Mouse (Mus musculus) mouse embryonic stem cell (cell line): Measurements from ENCODE around the gene Myo3b.

Source experiments
- in situ Hi-C, 2 experiments: fragments of 300-500 bp; cut with MboI; formaldehyde crosslinking; loops; 1 replicate in 1 of 2; 3 replicates in 1 of 2; pipeline ENCODE4 v1.14.3; 2019 to 2020; ENCODE audit warnings: low sequenced_read_pairs in 2 of 2, low pct_unique_long_range_greater_than_20kb in 1 of 2, mixed read lengths in 1 of 2; ENCODE audit not compliant: unreplicated experiment in 1 of 2

Myo3b gene

GRCm38 (mm10) chr2:70388645-70389044, 349.7 kb downstream of the Myo3b start:
- in situ Hi-C loops: no loop called here

DNA sequence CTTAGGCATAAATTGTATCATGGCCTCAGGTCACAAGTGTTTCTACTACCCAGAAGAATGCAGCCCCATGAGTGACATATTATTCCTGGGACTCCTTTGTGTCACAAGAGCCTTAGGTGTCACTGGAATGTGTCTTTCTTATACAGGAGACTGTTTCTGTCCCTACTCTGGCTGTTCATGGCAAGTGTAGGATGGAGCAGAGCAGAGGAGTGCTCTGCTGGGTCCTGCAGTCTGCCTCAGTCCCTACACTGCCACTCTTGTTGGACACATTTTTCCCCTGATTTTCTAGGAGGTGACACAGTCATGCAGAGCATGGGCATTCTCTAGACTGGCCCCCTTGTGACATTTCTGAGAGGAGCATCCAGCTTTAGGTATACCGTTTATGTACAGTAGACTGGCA, 350.2 kb downstream of the Myo3b start:
- in situ Hi-C loops: no loop called here

- in situ Hi-C loops: no loop called here
These were observed 358.9 kb downstream of the Myo3b start for GRCm38 (mm10) chr2:70397734-70398276.

DNA sequence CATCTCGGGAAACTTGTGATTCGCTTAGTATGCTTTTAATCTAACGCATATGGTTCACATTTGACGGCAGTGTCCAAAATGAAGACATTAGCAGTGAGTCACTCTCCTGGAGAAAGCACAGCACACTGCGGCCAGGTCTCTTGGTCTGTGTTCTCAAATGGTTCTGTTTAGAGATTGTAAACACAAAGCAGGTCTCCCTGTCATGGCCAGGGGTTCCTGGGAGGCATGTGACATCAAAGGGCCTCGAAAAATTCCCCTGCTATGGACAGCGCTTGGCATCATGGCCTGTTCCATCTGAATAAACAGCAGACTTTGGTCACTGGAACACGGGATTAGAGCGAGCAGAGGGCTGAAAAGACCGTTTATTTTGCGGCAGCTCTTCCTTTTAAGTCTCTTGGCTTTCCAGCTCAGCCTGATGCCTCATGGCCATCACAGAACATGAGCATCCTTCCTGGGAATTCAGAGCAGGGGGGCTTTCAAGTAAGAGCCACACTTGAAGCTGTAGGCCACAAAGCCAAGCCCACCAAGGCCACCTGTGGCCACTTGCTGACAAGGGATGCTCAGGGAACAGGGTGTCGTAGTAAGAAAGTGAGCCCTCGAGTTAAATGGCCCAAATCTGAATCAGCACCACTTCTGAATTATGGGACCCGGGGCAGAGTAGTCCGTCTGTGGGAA, 360.7 kb downstream of the Myo3b start:
- in situ Hi-C loops: no loop called here

DNA sequence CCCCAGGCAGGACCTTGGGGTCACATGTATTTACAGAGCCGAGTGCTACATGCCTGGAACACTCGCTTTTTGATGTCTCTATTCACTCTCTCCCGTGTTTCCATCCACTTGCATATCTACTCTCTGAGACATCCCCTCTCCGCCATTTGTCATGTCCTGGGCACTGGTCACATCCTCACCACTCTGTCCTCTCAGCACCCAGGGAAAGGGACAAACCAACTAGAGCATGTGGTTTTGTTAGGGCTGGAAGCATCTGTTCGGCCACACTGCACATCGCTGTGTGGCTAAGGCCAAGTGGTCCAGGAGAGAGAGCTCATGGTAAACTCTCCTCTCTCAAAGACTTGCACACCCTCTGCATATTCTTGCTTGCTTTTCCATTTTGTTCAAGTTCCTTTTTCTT, 361.4 kb downstream of the Myo3b start:
- in situ Hi-C loops: no loop called here

DNA sequence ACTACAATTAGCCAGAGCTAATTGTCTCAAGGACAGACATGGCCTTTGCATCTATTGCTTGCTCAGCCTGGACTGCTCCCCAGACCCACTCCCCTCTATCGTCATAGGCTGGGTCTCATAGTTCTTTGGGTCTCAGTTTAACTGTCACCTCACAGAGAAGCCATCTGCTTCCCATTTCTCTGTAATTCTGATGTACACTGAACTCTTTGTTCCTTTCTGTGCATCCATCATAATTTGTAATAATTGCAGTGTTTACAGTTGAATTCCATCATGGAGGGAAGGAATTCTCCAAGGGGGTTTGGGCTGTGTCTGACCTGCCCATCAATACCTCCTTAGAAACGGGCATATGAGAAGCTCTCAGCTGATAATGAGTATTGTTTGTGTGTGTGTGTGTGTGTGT, 365.4 kb downstream of the Myo3b start:
- in situ Hi-C loops: no loop called here

DNA sequence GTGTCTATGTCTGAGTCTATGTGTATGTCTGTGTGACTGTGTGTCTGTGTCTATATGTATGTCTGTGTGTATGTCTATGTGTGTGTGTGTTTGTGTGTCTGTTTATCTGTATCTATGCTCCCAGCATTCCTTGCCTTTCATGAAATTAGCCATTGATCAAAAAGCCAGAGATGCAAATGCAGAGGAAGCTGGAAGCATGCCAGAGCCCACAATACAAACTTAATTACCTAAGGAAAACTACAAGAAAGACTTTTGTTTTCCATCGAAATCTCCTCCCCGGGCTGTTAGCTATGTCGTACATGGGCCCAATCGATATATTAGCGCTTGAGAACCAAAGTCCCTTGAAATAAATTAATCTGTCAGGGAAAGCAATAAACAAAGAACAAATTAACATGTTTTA, 367.9 kb downstream of the Myo3b start:
- in situ Hi-C loops: no loop called here

GRCm38 (mm10) chr2:70407729-70408128, 368.8 kb downstream of the Myo3b start:
- in situ Hi-C loops: no loop called here

DNA sequence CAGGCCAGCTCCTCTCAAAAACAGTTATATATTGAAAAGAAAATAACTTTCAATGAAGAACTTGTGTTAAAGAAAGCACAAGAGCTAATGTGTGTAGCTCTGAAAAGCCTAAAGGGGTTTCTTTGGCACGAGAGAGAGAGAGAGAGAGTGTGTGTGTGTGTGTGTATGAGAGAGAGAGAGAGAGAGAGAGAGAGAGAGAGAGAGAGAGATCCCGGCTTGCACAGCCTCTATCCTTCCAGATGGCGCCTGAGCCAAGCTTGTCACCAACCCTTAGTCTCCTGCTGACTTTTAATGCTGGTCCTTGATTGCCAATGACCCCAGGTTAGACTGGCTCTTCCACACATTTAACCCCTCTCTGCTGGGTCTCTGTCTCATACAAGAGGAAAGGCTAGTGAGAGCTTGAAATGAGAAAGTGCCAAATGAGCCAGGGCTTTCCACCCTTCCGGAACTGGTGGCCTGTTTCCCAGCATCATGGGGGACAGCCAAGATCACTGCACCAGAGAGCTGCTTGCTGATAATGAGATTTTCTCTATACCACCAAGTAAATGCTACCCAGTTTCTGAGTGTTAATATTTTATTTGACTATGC, 371.5 kb downstream of the Myo3b start:
- in situ Hi-C loops: no loop called here

- in situ Hi-C loops: no loop called here
These were observed 373.4 kb downstream of the Myo3b start for GRCm38 (mm10) chr2:70412315-70412714.

- in situ Hi-C loops: no loop called here
These were observed 375.5 kb downstream of the Myo3b start for GRCm38 (mm10) chr2:70414386-70414785.

GRCm38 (mm10) chr2:70415521-70415920, 376.6 kb downstream of the Myo3b start:
- in situ Hi-C loops: no loop called here

DNA sequence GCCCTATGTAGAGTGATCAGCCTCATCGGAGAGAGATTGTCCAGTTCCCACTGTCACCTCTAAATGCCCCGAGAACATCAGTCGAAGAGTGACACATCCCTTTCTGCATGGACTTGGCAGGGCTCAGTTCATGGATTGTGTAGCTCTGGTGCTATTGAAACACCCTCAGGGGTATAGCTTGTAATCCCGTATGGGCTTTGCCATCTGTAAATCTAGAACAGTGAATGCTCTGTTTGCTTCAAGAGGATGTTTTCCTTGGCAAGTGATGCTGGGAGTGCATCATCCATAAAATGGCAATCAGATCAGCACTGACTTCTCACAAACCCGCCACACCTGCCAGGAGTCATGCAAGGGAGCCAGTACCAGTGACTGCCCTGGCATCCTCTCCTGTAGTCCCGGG, 380.4 kb downstream of the Myo3b start:
- in situ Hi-C loops: no loop called here

DNA sequence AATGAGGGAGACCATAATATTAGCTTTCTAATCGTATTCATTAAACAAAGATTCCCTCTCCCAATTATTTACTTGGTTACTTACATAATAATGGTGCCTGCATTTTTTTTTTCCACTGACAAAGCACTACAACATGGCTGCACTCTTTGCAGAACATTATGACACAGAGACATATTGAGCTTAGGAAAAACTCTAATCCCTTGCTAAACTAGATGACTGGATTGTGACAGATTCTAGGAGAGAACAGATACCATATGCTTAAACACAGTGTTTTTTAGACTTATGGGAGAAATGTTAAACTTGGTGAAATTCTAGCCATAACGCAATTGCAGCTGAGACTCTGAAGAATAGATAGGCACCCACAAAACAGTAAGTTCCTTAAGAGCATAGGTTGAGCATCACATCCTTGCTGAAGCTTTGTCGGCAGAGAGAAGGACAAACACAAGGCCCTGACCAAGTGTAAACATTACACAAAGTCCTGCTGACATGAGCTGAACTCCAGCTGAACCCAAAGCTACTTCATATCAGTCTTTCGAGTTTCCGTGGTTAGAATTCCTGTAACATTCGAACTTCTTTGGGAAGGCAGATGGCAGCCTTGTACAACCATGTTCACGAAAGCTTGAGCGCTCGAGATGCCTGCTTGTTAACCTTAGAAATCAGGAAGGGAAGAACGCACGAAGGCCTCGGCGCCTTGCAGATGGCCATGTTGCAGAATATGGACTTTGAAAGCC, 382.4 kb downstream of the Myo3b start:
- in situ Hi-C loops: no loop called here

DNA sequence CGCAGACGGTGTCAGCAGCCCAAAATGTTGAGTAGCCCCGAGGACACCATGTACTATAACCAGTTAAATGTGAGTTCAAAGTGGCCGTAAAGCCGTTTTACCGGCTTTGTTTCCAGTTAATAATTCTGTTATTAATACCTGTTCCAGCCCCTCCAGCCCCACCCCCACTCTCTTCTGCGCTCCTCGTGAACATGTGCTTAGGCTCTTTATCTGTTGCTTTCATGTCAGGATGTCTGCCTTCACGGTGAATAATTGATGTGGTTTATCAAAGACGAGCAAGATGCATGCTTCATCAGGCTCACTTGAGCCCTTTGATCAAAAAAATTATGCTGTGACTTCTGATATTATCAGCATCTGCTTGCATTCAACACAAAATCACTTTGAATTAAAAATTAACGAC, 386.7 kb downstream of the Myo3b start:
- in situ Hi-C loops: no loop called here

DNA sequence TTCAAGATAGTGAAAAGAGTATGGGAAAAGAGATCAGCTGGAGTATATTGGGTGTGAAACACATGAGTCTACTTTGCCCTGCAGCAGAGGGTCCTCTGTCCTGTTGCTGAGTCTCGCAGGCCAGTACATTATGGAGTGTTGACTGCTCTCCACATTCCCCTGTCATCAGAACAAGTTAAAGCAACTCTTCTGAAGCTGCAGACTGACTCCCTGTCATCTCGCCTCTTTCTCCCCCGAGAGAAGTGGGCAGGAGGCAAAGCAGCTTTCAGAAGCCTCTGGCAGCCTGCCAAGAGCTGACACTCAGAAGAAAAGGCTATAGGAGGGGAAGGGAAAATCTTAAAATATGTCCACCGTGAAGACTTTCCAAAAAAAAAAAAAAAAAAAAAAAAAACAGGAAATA, 404.1 kb downstream of the Myo3b start:
- in situ Hi-C loops: no loop called here

DNA sequence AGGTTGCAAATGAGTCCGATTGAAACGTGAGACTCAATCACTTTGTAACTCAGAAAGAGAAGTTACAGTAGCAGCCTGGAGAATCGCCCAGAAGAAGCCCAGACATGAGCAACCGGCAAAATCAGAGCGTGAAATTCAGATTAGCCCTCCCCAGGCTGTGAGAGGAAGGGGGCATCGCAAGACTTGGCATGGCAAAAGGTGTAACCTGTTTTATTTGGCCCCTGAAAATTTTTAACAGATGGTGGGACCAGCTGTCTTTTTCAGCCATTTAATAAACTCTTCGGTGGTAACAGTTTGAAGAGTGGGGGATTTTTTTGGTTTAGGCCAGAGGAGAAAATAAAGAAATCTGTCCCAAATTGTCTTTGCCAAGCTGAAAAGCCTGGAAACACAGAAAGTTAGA, 405.2 kb downstream of the Myo3b start:
- in situ Hi-C loops: no loop called here

DNA sequence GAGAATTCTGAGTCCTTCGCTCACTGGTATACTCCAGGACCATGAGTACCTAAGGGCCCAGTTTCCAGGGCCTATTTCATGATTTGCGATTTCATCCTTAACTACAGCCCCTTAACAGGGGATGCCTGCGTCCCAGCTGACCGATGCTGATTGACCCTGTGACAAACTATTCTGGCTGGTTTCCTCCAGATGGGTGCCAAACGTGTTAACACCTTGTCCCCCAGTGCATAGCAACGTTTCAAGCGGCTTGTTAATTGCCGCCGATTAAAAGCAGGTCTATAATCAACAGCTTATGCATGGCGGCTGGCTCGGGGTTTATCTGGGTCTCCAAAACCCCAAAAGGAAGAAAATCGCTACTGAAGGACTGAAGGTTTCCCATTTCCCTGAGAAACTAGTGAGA, 417.3 kb downstream of the Myo3b start:
- in situ Hi-C loops: no loop called here

DNA sequence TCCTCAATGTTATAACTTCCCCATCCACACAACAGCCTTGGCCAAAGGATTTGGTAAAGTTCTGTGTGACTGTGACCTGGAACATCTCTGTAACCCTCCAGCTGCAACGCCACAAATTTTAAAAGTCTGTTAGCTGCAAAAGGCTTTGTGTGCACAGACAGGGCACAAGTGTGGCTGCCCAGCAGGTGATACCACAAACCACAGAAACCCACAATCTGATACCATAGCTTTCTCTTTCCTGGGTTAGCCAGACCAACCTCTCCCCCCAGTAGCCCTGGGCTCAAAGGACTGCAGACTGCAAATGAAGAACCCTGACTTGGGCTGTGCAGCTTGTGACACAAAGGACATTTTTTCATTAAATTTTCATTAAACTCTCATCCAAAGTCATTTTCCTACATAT, 424.7 kb downstream of the Myo3b start:
- in situ Hi-C loops: no loop called here

DNA sequence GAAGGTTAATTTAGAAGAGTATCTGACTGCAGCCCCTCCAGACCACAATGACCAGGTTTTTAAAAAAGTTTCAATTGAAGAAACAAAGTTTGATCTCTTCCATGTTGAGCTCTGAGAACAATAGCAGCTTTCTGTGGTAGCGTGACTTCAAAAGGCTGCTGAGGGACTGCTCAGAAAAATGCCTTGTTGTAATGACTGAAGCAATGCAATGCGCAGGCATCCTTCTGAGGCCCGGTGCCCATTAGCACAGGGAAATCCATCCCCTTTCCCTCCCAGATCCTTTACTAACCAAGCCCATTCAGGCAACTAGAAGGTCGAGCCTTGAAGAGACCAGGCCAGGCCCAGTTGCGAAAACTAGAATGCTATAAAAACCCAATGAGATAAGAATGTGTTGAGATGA, 432.2 kb downstream of the Myo3b start:
- in situ Hi-C loops: no loop called here
